Mouse (Mus musculus): ENCODE measurements around the gene Cdkn1b.

GRCm38 (mm10) chr6:134880046-134880445 lies 40.2 kb upstream of the Cdkn1b start:
- TF ChIP-seq CTCF (IDR thresholded peaks at IDR 0.05; ENCODE audit: control insufficient read depth, insufficient read depth, low read length) (no peak), POLR2A (IDR thresholded peaks at IDR 0.05; ENCODE audit: borderline replicate concordance, control insufficient read depth, low read depth, low read length) (no peak)
